Mouse (Mus musculus): ENCODE data around the gene Smok3c.
"Not testable (repeated sequence)": the region's sequence is repeated elsewhere in the genome, so short reads cannot be mapped to it uniquely, and the experiment has no call there.

Smok3c gene

GRCm38 (mm10) chr5:138052894-138053293, at the start of gene Smok3c:
Gene Smok3c, plus strand, starts transcription at chr5:138053194.
- not testable (repeated sequence) for DNase-seq (ENCODE audit: low spot score)

GRCm38 (mm10) chr5:138009437-138009836, 43.6 kb upstream of the Smok3c start:
- DNase-seq (ENCODE audit: low spot score), result no peak

GRCm38 (mm10) chr5:138012382-138012781, 40.6 kb upstream of the Smok3c start:
- no peak for DNase-seq (ENCODE audit: low spot score)

- DNase-seq (ENCODE audit: low spot score), result no peak
Observed at GRCm38 (mm10) chr5:138016530-138016929, 36.5 kb upstream of the Smok3c start.

GRCm38 (mm10) chr5:138016997-138017396, 36.0 kb upstream of the Smok3c start:
- no peak for DNase-seq (ENCODE audit: low spot score)

- not testable (repeated sequence) for DNase-seq (ENCODE audit: low spot score)
Observed at GRCm38 (mm10) chr5:138019577-138019976, 33.4 kb upstream of the Smok3c start.

GRCm38 (mm10) chr5:138020961-138021479, 32.0 kb upstream of the Smok3c start, which contains the start of the genes Smok3a and Smok3b:
Gene Smok3a, plus strand, starts transcription at chr5:138021261.
Gene Smok3b, plus strand, starts transcription at chr5:138021429.
- DNase-seq (ENCODE audit: low spot score), result not testable (repeated sequence)

- DNase-seq (ENCODE audit: low spot score), result no peak
Observed at GRCm38 (mm10) chr5:138073803-138074202, 20.8 kb downstream of the Smok3c start.

- no peak for DNase-seq (ENCODE audit: low spot score)
Observed at GRCm38 (mm10) chr5:138075684-138076083, 22.7 kb downstream of the Smok3c start.

- DNase-seq (ENCODE audit: low spot score), result no peak
Observed at GRCm38 (mm10) chr5:138076148-138076547, 23.2 kb downstream of the Smok3c start.

GRCm38 (mm10) chr5:138080456-138080855, 27.5 kb downstream of the Smok3c start:
- DNase-seq (ENCODE audit: low spot score), result no peak

GRCm38 (mm10) chr5:138081446-138081845, 28.5 kb downstream of the Smok3c start:
- no peak for DNase-seq (ENCODE audit: low spot score)

GRCm38 (mm10) chr5:138083318-138083900, 30.4 kb downstream of the Smok3c start:
- no peak for DNase-seq (ENCODE audit: low spot score)

GRCm38 (mm10) chr5:138083936-138084335, 30.9 kb downstream of the Smok3c start:
- no peak for DNase-seq (ENCODE audit: low spot score)

GRCm38 (mm10) chr5:138084507-138084906, 31.5 kb downstream of the Smok3c start:
- no peak for DNase-seq (ENCODE audit: low spot score)

GRCm38 (mm10) chr5:138084996-138085395, 32.0 kb downstream of the Smok3c start, which contains the start of gene Zkscan1:
Gene Zkscan1, plus strand, starts transcription at chr5:138085084.
- peak; percentile 79 for DNase-seq (ENCODE audit: low spot score)

GRCm38 (mm10) chr5:138085421-138085911, 32.5 kb downstream of the Smok3c start:
- DNase-seq (ENCODE audit: low spot score), result no peak

GRCm38 (mm10) chr5:138086842-138087241, 33.8 kb downstream of the Smok3c start:
- no peak for DNase-seq (ENCODE audit: low spot score)

- no peak for DNase-seq (ENCODE audit: low spot score)
Observed at GRCm38 (mm10) chr5:138088366-138088765, 35.4 kb downstream of the Smok3c start.

- DNase-seq (ENCODE audit: low spot score), result no peak
Observed at GRCm38 (mm10) chr5:138089108-138089551, 36.1 kb downstream of the Smok3c start.

- DNase-seq (ENCODE audit: low spot score), result no peak
Observed at GRCm38 (mm10) chr5:138090271-138090670, 37.3 kb downstream of the Smok3c start.

- DNase-seq (ENCODE audit: low spot score), result no peak
Observed at GRCm38 (mm10) chr5:138090737-138091136, 37.7 kb downstream of the Smok3c start.

GRCm38 (mm10) chr5:138092771-138093170, 39.8 kb downstream of the Smok3c start:
- DNase-seq (ENCODE audit: low spot score), result no peak

GRCm38 (mm10) chr5:138094474-138094873, 41.5 kb downstream of the Smok3c start:
- DNase-seq (ENCODE audit: low spot score), result no peak
